Mouse (Mus musculus) ES-Bruce4 (cell line): Measurements from ENCODE around the gene 4930451I11Rik. TPM values are rescaled to one million over a fixed set of nuclear protein-coding genes. Genes with fewer than 3 reads are reported as not detected.

Experiments
- H3K27ac ChIP-seq: 2 replicates; pipeline ENCODE4 v1.5.1; 2012; ENCODE audit warnings: low read length, inconsistent platforms; ENCODE audit not compliant: insufficient read depth
- H3K27me3 ChIP-seq: 2 replicates; pipeline ENCODE4 v1.6.1; 2012; ENCODE audit warnings: mild to moderate bottlenecking, low read length, inconsistent platforms; ENCODE audit not compliant: control insufficient read depth, poor library complexity, insufficient read depth, severe bottlenecking
- H3K36me3 ChIP-seq: 2 replicates; pipeline ENCODE4 v1.6.1; 2012; ENCODE audit warnings: inconsistent platforms, mild to moderate bottlenecking, low read length, moderate library complexity; ENCODE audit not compliant: control insufficient read depth, poor library complexity, insufficient read depth, severe bottlenecking
- H3K4me1 ChIP-seq: one replicate; pipeline ENCODE4 v1.8.1; 2011; ENCODE audit warnings: low read length; ENCODE audit not compliant: control insufficient read depth, insufficient read depth
- H3K4me3 ChIP-seq: 2 replicates; pipeline ENCODE4 v1.5.1; 2011; ENCODE audit warnings: low read depth, mild to moderate bottlenecking, low read length
- H3K9ac ChIP-seq: 2 replicates; pipeline ENCODE4 v1.6.1; 2012; ENCODE audit warnings: low read depth, mild to moderate bottlenecking, inconsistent platforms; ENCODE audit not compliant: poor library complexity, severe bottlenecking
- H3K9me3 ChIP-seq: replicated peaks from 2 replicates; pipeline ENCODE4 v1.6.1; 2012; ENCODE audit warnings: mild to moderate bottlenecking, low read length, inconsistent platforms; ENCODE audit not compliant: control insufficient read depth, poor library complexity, insufficient read depth, severe bottlenecking
- CTCF ChIP-seq: IDR thresholded peaks from one replicate; pipeline ENCODE4 v1.8.1; 2011; ENCODE audit warnings: low read depth, low read length
- EP300 ChIP-seq: IDR thresholded peaks from 2 replicates; pipeline ENCODE4 v1.6.1; 2011; ENCODE audit warnings: low read depth, low read length; ENCODE audit not compliant: insufficient read depth
- POLR2A ChIP-seq: IDR thresholded peaks from one replicate; pipeline ENCODE4 v1.8.1; 2011; ENCODE audit warnings: low read length; ENCODE audit not compliant: insufficient read depth
- polyA plus RNA-seq: library from polyadenylated mRNA; stranded (reverse); fragments of >200 nt; gene quantifications from 2 replicates; pipeline ENCODE4 v1.2.4, GENCODE M21; 2011; ENCODE audit warnings: low read depth; ENCODE audit not compliant: missing spikeins, insufficient read depth, insufficient read length

Gene 4930451I11Rik
- polyA plus RNA-seq, 1 experiment, result not detected

DNA sequence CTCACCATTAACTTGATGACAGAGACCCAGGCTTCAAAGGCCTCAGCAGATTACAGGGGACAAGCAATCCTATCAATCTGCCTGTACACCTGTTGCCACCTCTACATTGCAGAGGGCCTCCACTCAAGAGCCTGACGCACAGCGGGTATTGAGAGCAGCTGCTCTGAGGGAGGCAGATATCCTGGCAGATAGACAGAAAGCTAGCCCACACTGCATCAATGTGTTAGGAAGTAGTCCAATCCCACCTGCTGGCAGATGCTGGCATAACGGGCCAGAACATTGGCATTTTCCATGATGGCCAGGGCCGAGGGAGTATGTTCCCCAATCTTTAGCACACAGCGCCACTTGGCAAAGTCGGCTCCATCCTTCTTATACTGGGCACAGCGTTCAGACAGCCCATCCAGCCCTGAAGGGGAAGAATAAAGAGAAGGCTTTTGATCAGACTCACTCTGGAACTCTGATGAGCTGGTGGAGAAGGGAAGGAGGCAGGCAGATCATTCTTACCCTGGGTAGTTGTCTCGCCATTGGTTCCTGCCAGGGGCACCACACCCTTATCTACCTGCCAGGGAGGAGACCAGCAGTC lies 35.0 kb downstream of the 4930451I11Rik start:
- Histone ChIP-seq H3K4me3 (peak overlapping the region; percentile 52), H3K9ac (no peak overlapping the region), H3K27me3 (no peaks in the 10 kb centered on the region), H3K27ac (no peak overlapping the region), H3K36me3 (peaks cover 28% of the 10 kb centered on the region), H3K9me3 (no peaks in the 10 kb centered on the region), H3K4me1 (no peaks in the 10 kb centered on the region)
- TF ChIP-seq POLR2A, result no peak
- no peak for TF ChIP-seq CTCF
- no peak for TF ChIP-seq EP300

DNA sequence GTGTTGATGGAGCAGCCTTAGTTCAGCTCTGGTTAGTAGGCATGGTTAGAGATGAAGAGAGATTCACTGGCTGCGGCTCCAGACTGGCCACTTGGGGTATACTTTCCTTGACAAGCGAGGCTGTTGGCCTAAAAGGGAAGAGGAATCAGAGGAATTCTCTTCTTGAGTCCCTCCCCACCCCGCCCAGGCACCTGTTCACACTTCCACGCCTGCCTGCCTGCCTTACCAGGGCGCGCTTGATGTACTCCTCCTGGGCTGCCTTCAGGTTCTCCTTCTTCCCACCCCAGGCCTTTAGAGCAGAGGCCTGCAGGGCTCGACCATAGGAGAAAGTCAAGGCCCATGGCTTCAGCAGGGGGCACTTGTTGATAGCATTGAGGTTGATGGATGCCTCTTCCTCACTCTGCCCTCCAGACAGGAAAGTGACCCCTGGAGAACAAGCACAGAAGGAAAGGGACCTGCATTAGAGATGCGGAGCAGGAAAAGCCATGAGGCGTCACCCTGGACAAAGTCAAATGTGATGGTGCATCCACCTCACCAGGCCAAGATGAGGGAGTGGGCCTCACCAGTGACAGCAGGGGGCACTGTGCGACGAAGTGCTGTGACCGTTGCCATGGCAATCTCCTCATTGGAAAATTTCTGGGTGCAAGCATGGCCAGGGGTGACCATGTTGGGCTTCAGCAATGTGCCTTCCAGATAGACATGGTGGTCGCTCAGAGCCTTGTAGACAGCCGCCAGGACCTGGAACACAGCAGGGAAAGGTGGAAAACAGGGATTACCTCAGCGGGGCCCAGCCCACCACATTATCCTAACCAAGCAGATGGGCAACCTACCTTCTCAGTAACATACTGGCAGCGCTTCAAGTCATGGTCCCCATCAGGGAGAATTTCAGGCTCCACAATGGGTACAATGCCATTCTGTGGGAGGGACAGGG lies 35.8 kb downstream of the 4930451I11Rik start:
- peak overlapping the region; percentile 52; the same call in 1 of the 2 replicates for H3K4me3 ChIP-seq
- H3K4me1 ChIP-seq, result no peaks in the 10 kb centered on the region
- no peak overlapping the region for H3K9ac ChIP-seq
- H3K27me3 ChIP-seq, result no peaks in the 10 kb centered on the region
- no peaks in the 10 kb centered on the region for H3K9me3 ChIP-seq
- H3K27ac ChIP-seq, result no peak overlapping the region
- H3K36me3 ChIP-seq, result peaks cover 29% of the 10 kb centered on the region
- no peak for TF ChIP-seq POLR2A
- peak; percentile 42 for TF ChIP-seq CTCF

DNA sequence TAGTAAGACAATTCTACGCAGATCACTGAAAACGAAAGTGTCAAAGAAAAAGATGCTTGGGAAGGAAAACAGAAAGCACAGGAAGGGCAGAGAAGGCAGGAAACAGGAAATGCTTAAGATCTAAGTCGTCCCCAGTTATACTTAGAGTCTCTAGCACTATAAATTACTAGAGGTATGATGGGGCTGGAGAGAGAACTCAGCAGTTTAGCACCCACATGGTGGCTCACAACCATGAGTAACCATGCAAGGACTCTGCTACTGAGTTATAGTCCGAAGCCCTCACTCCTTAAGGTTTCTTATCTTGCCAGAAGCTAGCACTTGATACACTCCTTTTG lies 37.2 kb downstream of the 4930451I11Rik start:
- H3K4me1 ChIP-seq, result no peaks in the 10 kb centered on the region
- H3K9me3 ChIP-seq, result no peaks in the 10 kb centered on the region
- no peak for TF ChIP-seq EP300
- TF ChIP-seq POLR2A, result no peak

DNA sequence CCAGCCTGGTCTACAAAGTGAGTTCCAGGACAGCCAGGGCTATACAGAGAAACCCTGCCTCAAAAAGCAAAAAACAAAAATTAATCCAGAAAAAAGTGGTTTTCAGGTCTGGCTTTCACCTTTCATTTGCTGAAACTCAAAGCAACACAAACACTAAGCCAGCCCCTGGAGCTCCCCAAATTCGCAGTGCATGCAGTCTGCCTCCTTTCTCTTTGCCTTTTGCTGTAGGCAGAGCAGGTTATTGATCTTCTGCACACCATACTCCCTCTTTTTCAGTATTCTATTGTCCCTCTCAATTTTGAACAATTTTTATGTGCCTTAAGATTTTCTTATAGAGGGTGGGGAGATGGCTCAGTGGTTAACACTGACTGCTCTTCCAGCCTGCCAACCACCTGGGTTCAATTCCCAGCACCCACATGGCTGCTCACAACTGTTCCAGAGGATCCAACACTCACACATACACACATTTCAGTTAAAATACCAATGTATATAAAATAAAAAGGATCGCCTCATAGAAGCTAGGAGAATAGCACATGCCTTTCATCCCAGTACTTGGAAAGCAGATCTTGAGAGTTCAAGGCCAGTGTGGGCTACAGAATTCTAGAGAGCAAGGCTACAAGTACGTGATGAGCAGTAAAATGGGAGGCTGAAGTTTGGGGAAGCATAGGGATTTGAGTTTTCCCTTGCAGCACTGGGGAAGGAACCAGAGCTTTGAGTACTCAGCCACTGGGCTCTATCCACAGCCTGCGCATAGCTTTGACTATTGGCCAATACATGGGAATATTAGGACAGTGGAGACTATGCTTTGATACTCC lies 37.8 kb downstream of the 4930451I11Rik start:
- Histone ChIP-seq H3K27ac (no peak overlapping the region), H3K27me3 (no peaks in the 10 kb centered on the region), H3K4me1 (no peaks in the 10 kb centered on the region), H3K9ac (peak overlapping the region; percentile 96; the same call in 1 of the 2 replicates), H3K4me3 (no peak overlapping the region), H3K9me3 (no peaks in the 10 kb centered on the region), H3K36me3 (peaks cover 46% of the 10 kb centered on the region)
- TF ChIP-seq EP300 (no peak), POLR2A (no peak), CTCF (no peak)

More for the DNA sequence above, 37.2 kb downstream of the 4930451I11Rik start:
- Histone ChIP-seq H3K27ac (no peak overlapping the region), H3K27me3 (no peaks in the 10 kb centered on the region), H3K36me3 (peaks cover 41% of the 10 kb centered on the region), H3K9ac (no peak overlapping the region), H3K4me3 (no peak overlapping the region)

DNA sequence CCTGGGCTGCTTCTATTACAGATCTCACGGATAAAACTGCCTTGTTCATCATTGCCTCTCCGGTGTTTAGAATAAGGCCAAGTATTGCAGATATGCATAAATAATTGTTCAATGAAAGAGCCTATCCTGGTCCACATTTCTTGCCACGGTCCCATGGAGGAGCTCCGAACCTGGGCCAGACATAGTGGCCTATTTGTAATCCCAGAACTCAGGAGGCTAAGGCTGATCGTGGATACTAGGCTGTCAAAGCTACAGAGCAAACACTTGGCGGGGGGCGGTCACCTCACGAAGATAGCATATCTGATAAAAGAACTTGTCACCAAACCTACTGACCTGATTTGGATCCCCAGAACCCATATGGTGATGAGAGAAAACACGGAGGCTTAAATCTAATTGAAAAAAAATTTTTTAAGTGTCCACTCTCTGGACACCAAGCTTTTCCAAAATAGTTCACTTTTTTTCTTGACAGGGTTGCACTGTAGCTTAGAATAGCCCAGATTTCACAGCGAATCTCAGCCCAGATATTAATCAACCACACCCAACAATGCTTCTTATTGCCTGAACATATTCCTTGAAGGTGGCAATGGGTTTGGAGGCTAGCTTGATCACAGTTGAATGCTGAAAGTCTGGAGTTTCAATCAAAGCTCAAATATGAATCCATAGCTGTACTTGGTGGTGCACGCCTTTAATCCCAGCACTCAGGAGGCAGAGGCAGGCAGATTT lies 38.6 kb downstream of the 4930451I11Rik start:
- no peak for TF ChIP-seq CTCF
- no peak for TF ChIP-seq POLR2A
- no peak for TF ChIP-seq EP300
- Histone ChIP-seq H3K4me1 (no peaks in the 10 kb centered on the region), H3K9me3 (no peaks in the 10 kb centered on the region), H3K9ac (peak overlapping the region; percentile 96), H3K4me3 (peak overlapping the region; percentile 91), H3K36me3 (peaks cover 50% of the 10 kb centered on the region), H3K27ac (peak overlapping the region; percentile 67), H3K27me3 (no peaks in the 10 kb centered on the region)
